9 mouse cellular contexts compared by ENCODE assay signal in the genomic region with DNA sequence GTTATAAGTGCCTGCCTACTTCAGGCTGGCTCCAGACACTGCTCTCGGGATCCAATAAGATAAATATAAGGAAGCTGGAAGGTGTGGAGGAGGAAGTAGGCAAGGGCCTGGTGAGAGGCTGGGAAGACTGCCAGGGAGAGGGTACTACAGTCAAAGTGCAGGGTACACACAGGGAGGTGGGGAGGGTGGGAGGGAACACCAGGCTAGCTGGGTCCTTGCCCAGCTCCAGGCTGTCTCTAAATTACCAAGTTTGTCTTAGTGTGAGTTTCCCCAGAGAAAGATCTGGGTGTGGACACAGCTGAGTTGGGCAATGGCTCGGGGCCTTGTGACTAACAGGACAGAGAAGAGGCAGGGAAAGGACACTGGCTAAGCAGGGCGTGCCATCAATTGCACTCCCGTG. TPM values are rescaled to one million over a fixed set of nuclear protein-coding genes. Genes with fewer than 3 reads are reported as not detected.
DNase-seq lines count a peak whose midpoint lies in the region; ATAC-seq lines count a peak whose summit lies in the region.
"Had no signal": no experiment of that assay in that cellular context is flagged by ENCODE, and none has a peak within 500 bp of the region (broad histone marks: within the 10 kb centered on the region; RNA-seq: fewer than 3 reads in every experiment).

No protein-coding gene starts in this region.

- H3K9me3 ChIP-seq in heart, embryonic 14.5 days (ENCODE audit: control insufficient read depth, low read length), result no peaks in the 10 kb centered on the region
- H3K9me3 ChIP-seq in forebrain, embryonic 14.5 days (replicated peaks; ENCODE audit: control insufficient read depth, low read length), result no peaks in the 10 kb centered on the region

- H3K4me1 ChIP-seq in heart, embryonic 14.5 days (ENCODE audit: control insufficient read depth in 2 of 2, insufficient read depth in 2 of 2, low read length in 2 of 2), result peaks cover 0 to 2% of the 10 kb centered on the region in 2 experiments; a peak in 2 of 4 replicates
- H3K4me1 ChIP-seq in forebrain, embryonic 14.5 days (ENCODE audit: control insufficient read depth, insufficient read depth, low read length), result no peaks in the 10 kb centered on the region

- H3K4me3 ChIP-seq in heart, embryonic 14.5 days (ENCODE audit: control insufficient read depth in 1 of 2, insufficient read depth in 1 of 2, low read depth in 1 of 2, low read length in 2 of 2), result no peak overlapping the region
- no peak overlapping the region for H3K4me3 ChIP-seq in forebrain, embryonic 14.5 days (ENCODE audit: low read depth, low read length)
- H3K4me3 ChIP-seq: left cerebral cortex, adult 2 months had no signal

- DNase-seq in right cerebral cortex, adult 18-20 months, result peak; percentile 23
- DNase-seq in right cerebral cortex, postnatal 14 days, result no peak
- DNase-seq in lung, adult 18-20 months, result peak; percentile 85 to 90
- no peak for DNase-seq in embryo, embryonic 11 days
- no peak for DNase-seq in frontal cortex, postnatal 36 days (ENCODE audit: low spot score in 2 of 2)
- DNase-seq in forebrain, embryonic 14.5 days (ENCODE audit: low spot score), result no peak

- WGBS in heart, embryonic 14.5 days, result 43% methylated on average over 4 of the region's 4 CpGs
- WGBS in forebrain, embryonic 14.5 days, result 85% methylated on average over 4 of the region's 4 CpGs

- peak; percentile 38; the same call in 1 of the 2 replicates for ATAC-seq in heart, embryonic 14.5 days (ENCODE audit: insufficient number of reproducible peaks, insufficient read depth, low FRiP score, low read depth)
- ATAC-seq in CD4-positive, CD25-positive, alpha-beta regulatory T cell, adult 4 months, result no peak
- ATAC-seq in forebrain, embryonic 14.5 days, result no peak

- no peaks in the 10 kb centered on the region for H3K27me3 ChIP-seq in heart, embryonic 14.5 days (ENCODE audit: control insufficient read depth, insufficient read depth, low read length)
- no peaks in the 10 kb centered on the region for H3K27me3 ChIP-seq in forebrain, embryonic 14.5 days (replicated peaks; ENCODE audit: control insufficient read depth, insufficient read depth, low read length)

- H3K36me3 ChIP-seq in heart, embryonic 14.5 days (ENCODE audit: control insufficient read depth, insufficient read depth, low read length), result no peaks in the 10 kb centered on the region
- H3K36me3 ChIP-seq in forebrain, embryonic 14.5 days (ENCODE audit: control insufficient read depth, insufficient read depth, low read length), result no peaks in the 10 kb centered on the region

- no peak overlapping the region for H3K4me2 ChIP-seq in heart, embryonic 14.5 days (ENCODE audit: low read length)
- H3K4me2 ChIP-seq in forebrain, embryonic 14.5 days (ENCODE audit: low read length), result no peak overlapping the region

- no peak overlapping the region for H3K9ac ChIP-seq in heart, embryonic 14.5 days (ENCODE audit: low read length)
- H3K9ac ChIP-seq in forebrain, embryonic 14.5 days (ENCODE audit: low read length), result no peak overlapping the region

- peak overlapping the region in 1 of 2 experiments; percentile 47; a peak in 2 of 4 replicates for H3K27ac ChIP-seq in heart, embryonic 14.5 days (replicated peaks in 1 of 2; ENCODE audit: control insufficient read depth in 1 of 2, insufficient read depth in 1 of 2, low read depth in 2 of 2, low read length in 2 of 2)
- H3K27ac ChIP-seq in forebrain, embryonic 14.5 days (ENCODE audit: low read depth, low read length), result no peak overlapping the region
- H3K27ac ChIP-seq: left cerebral cortex, adult 2 months had no signal

RNA-seq across cellular contexts. Expression of a gene that starts 16.2 kb away (rescaled TPM):
- 2.1 and 2.2 TPM in 2 replicates for polyA plus RNA-seq in heart, embryonic 14.5 days (2014; fragmentation: Nextera tagmentation; extraction: Ambion mirVana)
- polyA plus RNA-seq in CD4-positive, CD25-positive, alpha-beta regulatory T cell, adult 4 months (2017; shearing (Covaris generic)), result not detected
- polyA plus RNA-seq in forebrain, embryonic 14.5 days (2014; fragmentation: Nextera tagmentation; extraction: Ambion mirVana), result 0.53 and 0.58 TPM in 2 replicates

Comparison
In these comparisons a context has a peak if more than half of its experiments do, and no peak if none do; other contexts are left out.
1. DNase-seq: peak in right cerebral cortex, adult 18-20 months (single experiment) and lung, adult 18-20 months (2 of 2); none in right cerebral cortex, postnatal 14 days (single experiment), embryo, embryonic 11 days (single experiment), frontal cortex, postnatal 36 days (0 of 2) and forebrain, embryonic 14.5 days (single experiment).